Mouse (Mus musculus): ENCODE data around the gene Gm13119.
"Not testable (repeated sequence)": the region's sequence is repeated elsewhere in the genome, so short reads cannot be mapped to it uniquely, and the experiment has no call there.

The Gm13119 gene

GRCm38 (mm10) chr4:144357642-144358041 lies at the start of gene Gm13119:
Gm13119 (plus strand) TSS chr4:144357942.
- DNase-seq (ENCODE audit: low spot score) = not testable (repeated sequence)

GRCm38 (mm10) chr4:144312666-144313460 lies 44.9 kb upstream of the Gm13119 start:
- not testable (repeated sequence) for DNase-seq (ENCODE audit: low spot score)

- not testable (repeated sequence) for DNase-seq (ENCODE audit: low spot score)
Measured at GRCm38 (mm10) chr4:144329949-144330348, 27.8 kb upstream of the Gm13119 start, which contains the start of gene Gm13128. Gm13128 (plus strand) TSS chr4:144330249.

- not testable (repeated sequence) for DNase-seq (ENCODE audit: low spot score)
Measured at GRCm38 (mm10) chr4:144335856-144336255, 21.9 kb upstream of the Gm13119 start.

GRCm38 (mm10) chr4:144377911-144378310 lies 20.2 kb downstream of the Gm13119 start, which contains the start of gene Pramef20:
Pramef20 (minus strand) TSS chr4:144377933.
- no peak for DNase-seq (ENCODE audit: low spot score)

GRCm38 (mm10) chr4:144396316-144396715 lies 38.6 kb downstream of the Gm13119 start:
- DNase-seq (ENCODE audit: low spot score) = no peak

- DNase-seq (ENCODE audit: low spot score) = no peak
Measured at GRCm38 (mm10) chr4:144402712-144403111, 45.0 kb downstream of the Gm13119 start.

GRCm38 (mm10) chr4:144404456-144405086 lies 46.8 kb downstream of the Gm13119 start:
- no peak for DNase-seq (ENCODE audit: low spot score)

GRCm38 (mm10) chr4:144406261-144406660 lies 48.5 kb downstream of the Gm13119 start:
- DNase-seq (ENCODE audit: low spot score) = no peak

- DNase-seq (ENCODE audit: low spot score) = no peak
Measured at GRCm38 (mm10) chr4:144408290-144408689, 50.5 kb downstream of the Gm13119 start, which contains the start of gene Pramef12. Pramef12 (minus strand) TSS chr4:144408464.

Measured in spleen, adult 12 weeks (tissue).